Mouse (Mus musculus) cerebellum, adult (tissue): Measurements from ENCODE around the gene Itga3.

ENCODE experiments used
- ATAC-seq: cut with Nextera tagmentation; 2 replicates; pipeline ENCODE4 v1.9.2; 2017; ENCODE audit warnings: mild to moderate bottlenecking, moderate library complexity, mixed read lengths; ENCODE audit not compliant: insufficient number of reproducible peaks, low FRiP score, low TSS enrichment

Itga3 gene

GRCm38 (mm10) chr11:95097889-95098288, 21.3 kb upstream of the Itga3 start:
- ATAC-seq: no peak

- ATAC-seq: no peak
Measured at GRCm38 (mm10) chr11:95096608-95097373, 20.2 kb upstream of the Itga3 start.

- no peak for ATAC-seq
Measured at GRCm38 (mm10) chr11:95095596-95095995, 19.0 kb upstream of the Itga3 start.

GRCm38 (mm10) chr11:95093077-95093476, 16.5 kb upstream of the Itga3 start:
- ATAC-seq: no peak

- no peak for ATAC-seq
Measured at GRCm38 (mm10) chr11:95088857-95089779, 12.5 kb upstream of the Itga3 start.

GRCm38 (mm10) chr11:95088286-95088685, 11.7 kb upstream of the Itga3 start:
- no peak for ATAC-seq

GRCm38 (mm10) chr11:95087301-95088228, 11.0 kb upstream of the Itga3 start:
- no peak for ATAC-seq

GRCm38 (mm10) chr11:95086229-95086628, 9.6 kb upstream of the Itga3 start:
- no peak for ATAC-seq

- no peak for ATAC-seq
Measured at GRCm38 (mm10) chr11:95085710-95086109, 9.1 kb upstream of the Itga3 start.

GRCm38 (mm10) chr11:95084811-95085382, 8.3 kb upstream of the Itga3 start:
- no peak for ATAC-seq

GRCm38 (mm10) chr11:95084175-95084574, 7.6 kb upstream of the Itga3 start:
- no peak for ATAC-seq

- no peak for ATAC-seq
Measured at GRCm38 (mm10) chr11:95082896-95083295, 6.3 kb upstream of the Itga3 start.

- ATAC-seq: no peak
Measured at GRCm38 (mm10) chr11:95080783-95081182, 4.2 kb upstream of the Itga3 start.

- no peak for ATAC-seq
Measured at GRCm38 (mm10) chr11:95079256-95079875, 2.8 kb upstream of the Itga3 start.

GRCm38 (mm10) chr11:95077956-95078355, 1.4 kb upstream of the Itga3 start:
- ATAC-seq: no peak

GRCm38 (mm10) chr11:95076041-95076535, 513 bp downstream of the Itga3 start:
- peak; percentile 63; the same call in 1 of the 2 replicates for ATAC-seq

- no peak for ATAC-seq
Measured at GRCm38 (mm10) chr11:95075197-95076040, 1.2 kb downstream of the Itga3 start.

GRCm38 (mm10) chr11:95074694-95075093, 1.9 kb downstream of the Itga3 start:
- ATAC-seq: no peak
